Mouse (Mus musculus) layer of hippocampus, postnatal 36 days (tissue): ENCODE data around the gene Sap18b. TPM values are rescaled to one million over a fixed set of nuclear protein-coding genes. Genes with fewer than 3 reads are reported as not detected.
A peak's percentile ranks its signal among the peaks of the same experiment; 100 is the strongest.
"Not testable (repeated sequence)": the region's sequence is repeated elsewhere in the genome, so short reads cannot be mapped to it uniquely, and the experiment has no call there.

ENCODE experiments used
- DNase-seq, 2 experiments: peaks; one replicate each; pipeline ENCODE4 v3.0.0; 2022
- total RNA-seq, 2 experiments: library from RNA; stranded (reverse); gene quantifications; 2 replicates each; pipeline ENCODE4 v1.2.3; 2021

Gene Sap18b
- total RNA-seq, 2 experiments from 2014 or later = 129 to 132 TPM

DNA sequence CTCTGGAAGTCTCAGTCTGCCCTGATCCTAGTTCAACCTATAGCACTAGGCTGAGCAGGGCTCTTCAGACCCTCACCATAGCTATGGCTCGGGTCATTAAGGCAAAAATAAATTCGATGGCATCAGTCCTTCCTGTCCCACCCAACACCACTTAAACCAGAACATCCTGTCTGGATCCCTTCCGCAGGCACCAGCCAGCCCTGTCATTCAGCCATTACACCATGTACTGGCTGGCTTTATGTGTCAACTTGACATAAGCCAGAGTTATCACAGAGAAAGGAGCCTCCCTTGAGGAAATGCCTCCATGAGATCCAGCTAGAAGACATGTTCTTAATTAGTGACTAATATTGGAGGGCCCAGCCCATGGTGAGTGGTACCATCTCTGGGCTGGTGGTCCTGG lies 2.4 kb upstream of the Sap18b start:
- no peak for DNase-seq

DNA sequence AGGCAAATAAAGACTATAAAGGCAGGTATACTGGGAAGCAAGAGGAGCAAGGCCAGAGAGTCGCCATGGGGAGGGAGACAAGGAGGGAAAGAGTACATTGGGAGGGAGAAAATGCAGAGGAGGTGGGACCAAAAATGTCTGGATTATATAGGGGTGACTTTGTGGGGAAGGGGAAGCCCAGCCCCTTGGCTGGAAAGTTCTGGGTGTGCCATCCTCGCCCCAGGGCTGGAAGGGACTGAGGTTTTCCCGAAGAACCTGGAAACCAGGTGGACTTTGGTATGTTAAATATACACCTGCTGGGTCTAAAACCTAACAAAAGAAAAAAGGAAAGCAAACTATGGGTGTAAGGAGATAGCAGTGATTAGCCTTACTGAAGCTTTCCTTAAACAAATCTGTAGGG lies 5.0 kb downstream of the Sap18b start:
- no peak for DNase-seq

DNA sequence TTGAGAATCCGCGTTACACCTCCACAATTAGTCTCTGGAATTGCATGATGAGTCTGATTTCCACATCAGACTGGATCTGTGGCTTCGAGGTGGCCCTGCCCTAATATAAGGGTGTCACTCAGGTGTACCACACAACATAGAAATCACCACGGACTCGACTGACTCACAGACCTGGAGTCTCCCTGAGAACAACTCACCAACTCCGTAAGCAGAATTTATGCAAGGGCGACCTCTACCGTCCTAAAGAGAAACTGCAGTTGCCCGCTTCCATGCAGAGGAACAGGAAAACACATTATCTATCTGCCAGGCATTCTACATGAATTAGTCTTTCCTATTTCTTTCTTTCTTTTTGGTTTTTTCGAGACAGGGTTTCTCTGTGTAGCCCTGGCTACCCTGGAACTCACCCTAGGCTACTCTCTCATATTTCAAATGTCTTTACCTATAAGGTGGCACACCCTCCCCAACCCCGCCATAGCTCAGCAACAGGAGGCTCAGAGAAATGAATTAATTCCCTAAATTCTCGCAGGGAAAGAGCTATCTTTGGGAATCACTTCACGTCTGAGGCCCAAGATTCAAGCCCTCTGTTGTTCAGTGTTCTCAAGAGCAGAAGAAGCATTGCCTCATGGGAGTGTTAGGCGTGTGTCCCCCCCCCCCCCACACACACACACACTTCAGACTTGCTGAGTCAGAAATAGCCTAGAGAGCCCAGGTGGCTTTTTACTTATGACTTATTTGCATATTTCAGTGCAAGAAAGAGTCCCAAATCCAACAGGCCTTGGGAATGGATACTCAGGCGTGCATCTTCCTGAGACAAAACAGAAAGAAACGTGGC lies 7.7 kb downstream of the Sap18b start:
- peak; percentile 84 to 88 for DNase-seq

DNA sequence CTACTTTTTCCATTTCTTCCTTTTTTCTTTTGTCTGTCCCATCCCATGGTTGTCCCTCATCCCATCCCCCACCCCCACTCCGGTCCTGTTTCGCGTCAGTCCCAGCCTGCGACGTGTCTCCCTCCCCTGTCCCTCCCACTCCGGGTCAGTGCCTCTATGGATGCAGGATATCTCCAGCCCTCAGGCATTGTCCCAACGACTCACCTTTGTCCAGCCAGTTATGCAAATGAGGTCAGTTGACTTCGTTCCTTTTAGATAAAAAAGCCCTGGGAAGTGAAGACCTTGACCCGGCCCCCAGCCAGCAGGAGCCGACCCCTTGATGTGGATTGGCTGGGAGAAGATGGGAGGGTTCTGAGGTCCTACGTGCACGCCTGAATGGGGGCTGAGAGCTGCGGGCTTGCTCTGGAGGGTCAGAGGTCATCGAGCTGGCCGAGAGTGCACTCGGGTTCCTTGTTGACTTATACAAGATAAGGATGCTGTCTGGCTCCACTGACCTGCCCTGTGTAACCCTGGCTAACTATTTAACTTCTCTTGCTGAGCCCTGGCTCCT lies 8.4 kb downstream of the Sap18b start:
- no peak for DNase-seq

DNA sequence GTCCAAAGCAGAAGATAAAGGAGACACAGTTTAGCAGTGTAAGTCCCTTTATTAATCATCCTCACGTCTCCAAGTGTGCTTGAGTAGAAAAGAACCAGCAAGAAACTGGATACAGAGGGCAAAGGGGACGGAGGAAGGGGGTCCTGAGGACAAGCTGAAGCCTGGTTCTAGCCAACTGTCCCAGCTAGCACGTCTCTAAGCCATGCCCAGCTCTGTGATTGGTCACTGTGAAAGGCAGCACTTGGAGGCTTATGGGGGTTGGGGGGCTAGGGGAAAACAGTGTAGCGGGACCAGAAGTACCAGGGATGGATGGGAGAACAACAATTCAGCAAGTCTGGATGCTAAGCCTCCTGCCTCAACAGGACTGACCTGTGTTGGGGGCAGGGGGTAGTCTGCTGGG lies 10.7 kb downstream of the Sap18b start:
- DNase-seq = no peak

DNA sequence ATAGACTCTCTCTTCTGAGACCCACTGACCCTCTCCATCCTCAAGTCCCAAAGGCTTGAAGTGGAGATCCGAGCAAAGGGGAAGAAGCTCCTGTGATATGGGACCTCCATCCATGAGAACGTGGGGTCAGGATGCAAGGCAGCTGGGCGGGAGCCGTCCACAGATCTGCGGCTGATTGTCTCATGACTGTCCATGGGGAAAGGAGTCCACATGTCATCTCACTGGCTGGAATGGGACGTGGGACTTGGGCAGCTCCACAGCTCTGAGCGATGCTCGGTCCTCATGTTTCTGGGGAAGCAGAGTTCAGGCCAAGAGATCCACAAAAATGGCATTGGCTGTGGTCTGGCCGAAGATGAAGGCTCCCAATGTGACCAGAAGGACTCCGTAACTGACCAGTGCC lies 12.1 kb downstream of the Sap18b start:
- no peak for DNase-seq

DNA sequence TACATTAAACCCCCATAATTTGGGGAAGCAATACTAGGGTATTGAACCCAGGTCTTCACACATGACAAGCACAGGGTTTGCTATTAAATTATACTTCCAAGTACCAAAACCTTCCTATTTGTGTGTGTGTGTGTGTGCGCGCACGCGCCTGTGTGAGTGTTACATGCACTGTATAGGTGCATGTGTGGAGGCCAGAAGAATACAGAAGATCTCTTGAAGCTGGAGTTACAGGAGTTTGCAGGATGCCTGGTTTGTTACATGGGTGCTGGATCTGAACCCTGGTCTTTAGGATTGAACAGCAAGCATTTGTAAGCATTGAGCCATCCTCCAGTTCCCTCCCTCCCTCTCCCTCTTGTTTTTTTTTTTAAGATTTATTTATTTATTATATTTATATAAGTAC lies 14.1 kb downstream of the Sap18b start:
- DNase-seq = no peak

DNA sequence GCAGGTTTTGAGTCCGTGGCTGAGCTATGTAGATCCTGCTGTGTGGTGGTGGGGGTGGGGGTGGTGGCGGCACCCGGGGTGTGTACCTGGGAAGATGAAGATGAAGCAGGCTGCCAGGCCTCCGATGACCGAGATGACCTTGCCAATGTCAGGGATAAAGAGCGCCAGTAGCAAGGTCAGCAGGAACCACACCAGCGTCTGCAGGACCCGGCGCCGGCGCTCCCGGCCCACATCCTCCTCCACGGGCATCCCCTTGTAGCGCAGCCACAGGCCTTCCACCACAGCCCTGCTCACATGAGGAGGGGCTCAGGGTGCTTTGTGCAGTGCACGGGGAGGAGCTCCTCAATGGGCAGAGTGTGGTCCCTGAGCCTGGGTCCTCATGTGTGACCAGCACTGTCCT lies 16.3 kb downstream of the Sap18b start:
- no peak for DNase-seq

DNA sequence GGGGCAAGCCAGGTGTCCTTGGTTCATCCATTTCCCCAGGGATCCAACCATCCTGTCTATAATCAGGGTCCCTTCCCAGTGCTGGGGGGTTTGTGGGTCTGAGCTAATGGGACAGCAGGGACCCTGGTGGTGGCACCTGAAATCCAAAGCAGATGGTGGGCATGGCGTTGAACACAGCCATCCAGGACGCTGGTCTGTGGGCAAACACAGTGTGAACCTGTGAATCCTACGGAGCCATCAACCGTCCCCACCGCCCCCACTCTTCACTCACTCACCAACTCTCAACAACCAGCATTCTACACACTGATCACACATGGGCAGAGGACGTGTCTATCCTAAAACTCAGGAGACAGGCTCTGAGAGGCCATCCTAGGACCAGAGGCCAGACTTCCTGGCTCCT lies 18.8 kb downstream of the Sap18b start:
- no peak for DNase-seq

DNA sequence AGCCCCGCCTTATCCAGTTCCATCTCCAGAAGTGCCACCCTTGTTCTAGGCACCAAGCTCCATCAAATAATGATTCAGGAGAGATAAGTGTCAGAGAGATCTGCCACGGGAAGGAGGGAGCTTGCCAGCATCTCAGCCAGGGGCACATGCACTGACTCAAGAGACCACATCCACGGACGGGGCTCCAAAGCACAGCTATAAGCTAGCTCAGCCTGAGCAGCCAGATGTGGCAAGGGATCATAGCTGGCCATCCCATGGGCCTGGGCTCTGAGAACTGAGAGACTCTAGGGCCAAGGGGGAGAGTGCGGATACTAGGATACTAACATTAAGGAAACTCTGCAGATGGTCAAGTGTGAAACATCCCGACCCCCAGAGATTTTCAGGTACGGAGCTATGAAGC lies 19.9 kb downstream of the Sap18b start:
- DNase-seq = no peak

DNA sequence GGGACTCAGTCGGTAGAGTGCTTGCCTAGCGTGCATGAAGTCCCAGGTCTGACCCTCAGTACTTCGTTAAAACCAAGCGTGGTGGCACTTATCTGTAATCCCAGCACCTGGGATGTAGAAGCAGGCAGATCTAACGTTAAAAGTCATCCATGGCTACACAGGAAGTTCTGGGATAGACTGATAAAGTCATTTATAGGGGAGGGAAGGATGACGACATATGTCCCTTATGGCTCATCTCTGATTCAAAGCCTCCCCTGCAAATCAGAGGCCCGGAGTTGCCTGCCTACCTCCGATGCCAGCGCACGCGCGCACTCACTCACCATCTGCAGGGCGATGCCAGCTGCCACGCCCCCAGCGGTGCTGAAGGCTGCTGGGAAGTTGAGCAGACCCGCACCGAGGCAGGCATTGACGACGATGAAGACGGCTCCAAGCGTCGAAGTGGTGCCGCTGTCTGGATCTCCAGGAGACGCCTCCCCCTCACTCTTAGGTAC lies 23.0 kb downstream of the Sap18b start:
- DNase-seq = peak; percentile 37 to 58

DNA sequence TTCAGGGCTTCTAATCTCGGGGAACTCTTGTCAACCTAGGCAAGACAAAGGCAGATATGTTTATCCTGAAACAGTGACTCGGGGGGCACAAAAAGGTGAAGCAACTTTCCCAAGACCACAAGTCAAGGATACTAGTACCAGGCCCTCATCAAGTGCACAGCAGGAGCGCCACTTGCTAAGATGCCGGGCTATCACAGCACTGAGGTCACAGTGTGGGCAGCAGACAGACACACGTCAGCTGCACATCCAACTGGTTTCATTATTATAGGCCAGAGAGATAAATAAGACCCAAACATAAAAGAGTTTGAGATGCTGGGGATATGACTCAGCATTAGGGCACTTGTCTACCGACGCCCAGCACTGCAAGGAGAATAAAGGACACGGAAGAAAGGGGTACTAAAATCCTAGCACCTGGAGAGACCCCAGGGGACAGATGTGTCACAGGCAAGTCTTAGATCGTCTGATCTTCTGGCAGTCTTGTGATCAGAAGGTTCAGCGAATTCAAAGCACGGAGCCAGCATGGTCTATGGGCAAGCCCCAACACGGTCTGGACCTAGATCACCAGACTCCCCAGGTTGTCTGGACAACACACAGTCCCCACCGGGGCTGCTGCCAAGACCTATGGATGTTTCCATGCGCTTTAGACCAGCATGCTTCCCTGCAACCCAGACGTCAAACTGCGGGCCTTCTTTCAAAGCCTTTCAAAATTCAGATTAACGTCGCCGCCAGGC lies 23.8 kb downstream of the Sap18b start:
- DNase-seq = no peak

DNA sequence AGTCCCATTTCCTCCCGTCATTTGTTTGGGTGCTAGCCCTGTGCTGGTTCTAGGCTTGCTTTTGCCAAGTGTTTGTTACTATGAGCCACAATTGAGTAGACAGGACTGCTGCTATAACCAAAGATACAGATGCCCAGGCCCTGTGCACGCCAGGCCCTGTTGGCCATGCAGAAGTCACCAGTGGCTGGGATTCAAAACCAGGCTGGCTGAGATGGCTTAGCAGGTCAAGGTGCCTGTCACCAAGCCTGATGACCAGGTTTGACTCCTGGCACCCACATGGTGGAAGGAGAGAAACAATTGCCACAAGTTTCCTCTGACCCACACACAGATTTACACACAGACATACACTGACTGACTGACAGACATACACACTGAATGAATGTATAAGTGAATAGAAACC lies 25.2 kb downstream of the Sap18b start:
- DNase-seq = no peak

DNA sequence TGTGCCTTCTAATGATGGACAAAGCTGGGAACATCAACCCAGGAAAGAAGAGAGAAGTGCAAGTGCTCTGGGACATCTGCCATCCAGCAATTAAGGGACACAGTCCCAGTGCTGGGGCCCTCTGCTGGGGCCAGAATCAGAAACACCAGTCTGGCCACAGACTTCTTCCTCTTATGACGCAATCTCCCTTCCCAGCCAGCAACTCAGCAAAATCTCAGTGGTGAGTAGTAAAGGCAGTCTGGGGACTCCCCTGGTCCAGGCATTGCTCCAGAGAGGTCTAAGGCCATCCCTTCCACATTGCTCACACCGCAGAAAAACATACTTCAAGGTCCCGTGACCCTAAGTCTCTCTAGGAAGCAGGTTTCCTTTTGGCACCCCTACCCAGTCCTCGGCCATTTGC lies 27.1 kb downstream of the Sap18b start:
- no peak for DNase-seq

DNA sequence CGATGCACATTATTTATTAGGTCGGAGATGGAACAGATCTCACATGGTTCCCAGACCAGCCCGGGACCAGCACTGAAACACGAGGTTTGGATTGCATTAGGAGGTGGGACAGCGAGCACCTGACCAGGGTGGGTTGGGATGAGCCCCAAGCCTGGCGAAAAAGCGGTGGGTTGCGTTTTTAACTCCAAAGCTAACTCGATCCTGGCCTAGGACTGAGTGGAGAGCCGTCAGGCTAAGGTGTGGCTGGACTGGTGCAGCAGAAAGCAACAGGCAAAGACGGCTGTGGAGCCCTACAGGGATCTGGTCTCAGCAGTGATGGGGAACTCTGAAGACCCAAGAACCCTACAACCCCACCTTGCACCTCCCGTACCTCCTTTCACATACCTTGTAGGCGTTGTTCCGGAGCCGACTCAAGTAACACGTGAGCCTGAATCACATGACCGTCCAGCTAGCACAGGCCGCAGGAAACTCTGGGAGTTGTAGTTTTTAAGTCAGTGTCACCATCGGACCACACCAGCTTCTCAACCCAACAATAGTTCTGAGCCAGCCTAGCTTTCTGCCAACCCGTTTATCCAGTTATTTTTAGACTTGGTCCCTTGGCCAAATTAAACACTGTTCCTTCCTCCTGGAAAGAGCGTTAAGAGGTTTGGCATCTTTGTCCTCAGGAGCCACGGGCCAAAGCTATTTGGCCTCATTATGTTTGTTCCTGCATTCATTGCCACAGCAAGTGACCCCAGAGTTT lies 28.1 kb downstream of the Sap18b start, which contains the start of gene Slc38a7:
Gene Slc38a7, minus strand, starts transcription at position 438 of the 742 bp plus-strand sequence.
- DNase-seq = peak; percentile 70 to 75

DNA sequence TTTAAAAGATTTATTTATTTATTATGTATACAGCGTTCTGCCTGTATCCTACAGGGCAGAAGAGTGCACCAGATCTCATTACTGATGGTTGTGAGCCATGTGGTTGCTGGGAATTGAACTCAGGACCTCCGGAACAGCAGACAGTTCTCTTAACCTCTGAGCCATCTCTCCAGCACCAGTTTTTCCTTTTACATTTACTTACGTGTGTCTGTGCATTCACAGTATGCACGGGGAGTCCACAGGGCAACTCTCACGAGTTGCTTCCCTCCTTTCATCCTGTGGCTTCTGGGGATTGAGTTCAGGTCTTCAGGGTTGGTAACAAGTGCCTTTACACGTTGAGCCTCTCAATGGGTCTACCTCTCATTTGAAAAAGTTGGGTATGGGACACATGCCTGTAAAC lies 29.0 kb downstream of the Sap18b start:
- no peak for DNase-seq

DNA sequence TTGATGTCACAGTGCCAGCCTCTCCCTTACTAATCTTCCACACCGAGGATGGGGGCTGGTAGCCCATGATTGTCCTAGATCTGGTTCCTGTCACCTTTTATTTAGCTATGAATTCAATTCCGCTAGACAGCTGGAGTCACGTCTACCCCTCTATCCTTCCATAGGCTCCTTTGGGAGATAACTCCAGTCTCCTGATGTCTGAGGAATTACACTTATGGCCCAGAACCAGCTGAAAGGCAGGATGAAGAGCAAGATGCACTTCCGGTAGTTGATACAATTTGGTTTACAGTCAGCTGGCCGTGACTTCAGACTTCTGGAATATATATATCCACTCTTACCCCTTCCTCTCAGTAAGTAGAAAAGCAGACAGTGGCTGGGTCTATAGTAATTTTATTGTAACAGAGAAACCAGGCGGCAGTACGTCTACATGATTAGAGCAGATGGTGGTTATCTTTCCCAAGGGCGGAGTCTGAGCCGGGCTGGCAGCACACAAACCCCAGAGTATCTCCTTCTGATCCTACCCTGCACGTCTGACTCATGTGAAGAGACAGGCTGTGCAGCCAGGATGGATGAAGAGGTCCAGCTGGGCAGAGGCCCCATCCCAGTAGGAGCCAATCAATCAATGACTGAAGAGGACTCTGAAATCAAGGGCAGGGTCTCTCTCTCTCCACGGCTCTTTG lies 38.8 kb downstream of the Sap18b start:
- not testable (repeated sequence) for DNase-seq

DNA sequence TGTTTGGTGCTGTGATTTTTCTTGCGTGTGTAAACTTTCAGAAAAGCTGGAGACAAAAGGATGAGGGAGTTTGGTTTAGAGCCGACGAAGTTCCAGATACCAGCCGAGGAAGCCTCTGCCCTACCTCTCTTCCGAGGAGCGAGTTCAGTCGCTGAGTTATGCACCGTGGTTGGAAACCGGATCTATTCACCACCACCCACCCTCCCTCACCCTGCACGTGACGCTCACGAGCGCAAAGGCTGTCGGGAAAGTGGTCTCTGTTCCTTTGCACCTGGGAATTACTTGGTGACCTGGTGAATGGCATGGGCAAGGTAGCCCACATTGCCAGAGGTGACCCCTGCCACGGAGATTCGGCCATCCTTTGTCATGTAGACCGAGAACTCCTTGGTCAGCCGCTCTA lies 39.7 kb downstream of the Sap18b start:
- not testable (repeated sequence) for DNase-seq

DNA sequence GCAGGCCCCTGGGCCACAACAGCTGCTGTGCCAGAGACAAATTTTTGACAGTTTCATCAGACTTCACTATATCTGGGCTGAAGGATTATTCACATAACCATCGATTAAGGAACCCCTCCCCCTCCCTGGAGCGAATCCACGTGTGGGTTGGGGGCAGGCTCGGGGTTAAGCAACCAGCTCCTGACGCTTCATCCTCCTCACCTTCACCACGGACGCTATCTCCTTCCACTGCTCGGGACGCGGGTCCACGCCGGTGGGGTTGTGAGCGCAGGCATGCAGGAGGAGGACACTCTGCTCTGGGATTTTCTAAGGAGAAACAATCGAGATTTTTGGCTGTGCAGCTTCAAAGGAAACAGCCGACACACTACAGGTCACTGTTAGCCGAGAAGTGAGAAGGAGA lies 46.5 kb downstream of the Sap18b start:
- no peak for DNase-seq

DNA sequence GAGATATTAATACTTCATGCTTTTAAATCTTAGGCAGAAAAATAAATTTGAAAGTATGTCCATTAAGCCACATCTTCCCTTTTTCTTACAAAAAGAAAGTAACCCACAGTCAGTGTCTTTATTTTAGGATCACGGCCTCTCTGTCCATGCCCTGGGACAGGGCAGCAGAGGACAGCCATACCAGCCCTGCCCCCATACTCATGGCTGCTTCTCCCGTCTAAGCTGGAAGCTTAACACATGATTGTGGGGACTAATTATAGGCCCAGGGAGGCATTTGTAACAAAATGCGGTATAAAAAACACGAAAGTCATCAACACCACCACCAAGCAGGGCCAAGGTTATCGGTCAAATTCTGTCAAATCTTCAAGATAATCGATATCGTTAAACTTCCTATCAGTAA lies 50.1 kb downstream of the Sap18b start:
- no peak for DNase-seq
